In the genomic region with DNA sequence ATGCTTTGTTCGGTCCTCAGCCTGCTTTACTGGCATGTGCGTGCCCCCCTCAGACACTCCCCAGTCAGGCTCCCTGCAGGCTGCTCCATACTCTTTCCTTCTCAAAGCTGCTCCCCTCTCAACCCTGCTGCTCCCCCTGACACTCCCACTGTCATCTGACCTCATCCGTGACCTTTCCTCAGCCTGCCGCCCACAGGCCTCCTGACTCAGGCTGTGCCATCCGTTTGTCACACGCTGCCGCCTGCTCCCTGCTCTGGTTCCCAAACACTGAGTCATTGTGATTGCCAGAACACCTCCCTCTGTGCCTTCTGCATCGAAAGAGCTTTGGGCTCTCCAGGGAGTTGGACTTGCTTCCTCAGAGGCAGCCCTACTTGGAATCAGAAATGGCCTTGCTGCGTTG, we compare ENCODE assay signal across 7 mouse cellular contexts.
A peak's percentile ranks its signal among the peaks of the same experiment; 100 is the strongest.
DNase-seq lines count a peak whose midpoint lies in the region; ATAC-seq lines count a peak whose summit lies in the region.

No protein-coding gene starts in this region.

- peak; percentile 94 for ATAC-seq in frontal cortex, adult (ENCODE audit: low TSS enrichment)

- intact Hi-C loops in heart, postnatal 25 days (cut with DNase I) = no loop called here

- peak; percentile 66 for DNase-seq in NIH3T3 (ENCODE audit: low read depth)
- DNase-seq in adrenal gland, postnatal 25 days = peak; percentile 70
- DNase-seq in left cerebral cortex, adult 9 months (ENCODE audit: low spot score in 2 of 2) = peak; percentile 79 to 86
- DNase-seq in right cerebral cortex, postnatal 36 days (ENCODE audit: low spot score in 2 of 2) = peak; percentile 78
- DNase-seq in heart, postnatal 25 days (ENCODE audit: low spot score) = no peak
- DNase-seq in ovary, postnatal 36 days (ENCODE audit: low spot score) = no peak

Comparison
In these comparisons a context has a peak if more than half of its experiments do, and no peak if none do; other contexts are left out.
1. DNase-seq: peak in NIH3T3 (single experiment), adrenal gland, postnatal 25 days (single experiment), left cerebral cortex, adult 9 months (2 of 2) and right cerebral cortex, postnatal 36 days (2 of 2); none in heart, postnatal 25 days (single experiment) and ovary, postnatal 36 days (single experiment).